Mouse (Mus musculus): Measurements from ENCODE around the gene Slc5a2.

DNA sequence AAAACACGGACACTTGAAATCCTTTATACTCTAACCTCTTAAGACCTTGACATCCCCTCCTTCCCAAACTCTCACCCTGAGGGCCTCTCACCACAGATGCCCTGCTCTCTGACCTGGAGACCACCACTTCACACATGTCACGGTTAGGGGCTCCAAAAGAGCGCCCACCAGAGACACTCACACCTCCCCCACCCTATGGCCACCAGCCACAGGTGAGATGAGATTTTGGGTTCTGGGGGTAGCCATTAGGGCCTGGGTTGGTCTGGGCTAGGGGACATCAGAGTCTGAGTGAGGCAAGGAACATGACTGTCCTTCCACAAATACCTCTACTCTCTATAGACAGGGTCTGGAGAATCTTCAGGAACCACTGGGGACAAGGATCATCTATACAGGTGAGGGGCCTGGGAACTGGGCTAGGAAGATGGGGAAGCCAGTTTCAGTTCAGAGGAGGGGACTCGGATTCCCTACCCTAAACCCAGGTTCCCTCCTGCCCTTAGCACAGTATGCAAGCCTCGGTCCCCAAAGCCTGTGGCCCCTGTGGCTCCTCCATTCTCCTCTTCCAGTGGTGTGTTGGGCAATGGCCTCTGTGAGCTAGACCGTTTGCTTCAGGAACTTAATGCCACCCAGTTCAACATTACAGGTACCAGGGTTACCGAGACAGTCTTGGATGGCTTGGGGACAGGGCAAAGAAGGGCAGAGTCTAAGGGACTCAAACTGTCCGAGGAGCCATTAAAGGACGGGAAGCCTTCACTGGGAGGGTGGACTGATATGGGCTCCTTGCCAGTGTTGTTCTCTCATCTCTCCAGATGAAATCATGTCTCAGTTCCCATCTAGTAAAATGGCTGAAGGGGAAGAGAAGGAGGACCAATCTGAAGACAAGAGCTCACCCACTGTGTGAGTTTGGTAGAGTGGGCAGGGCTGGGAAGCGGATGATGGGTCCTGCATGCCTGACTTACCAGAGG lies 17.1 kb upstream of the Slc5a2 start:
- no peak for TF ChIP-seq CTCF (IDR thresholded peaks at IDR 0.05; ENCODE audit: control insufficient read depth, insufficient read depth, insufficient replicate concordance, low read depth, low read length)
- TF ChIP-seq POLR2A (IDR thresholded peaks at IDR 0.05; ENCODE audit: control insufficient read depth, low read depth, low read length), result no peak
